Mouse (Mus musculus): ENCODE data around the gene Gm10518.
"Not testable (repeated sequence)": the region's sequence is repeated elsewhere in the genome, so short reads cannot be mapped to it uniquely, and the experiment has no call there.

Gene Gm10518

DNA sequence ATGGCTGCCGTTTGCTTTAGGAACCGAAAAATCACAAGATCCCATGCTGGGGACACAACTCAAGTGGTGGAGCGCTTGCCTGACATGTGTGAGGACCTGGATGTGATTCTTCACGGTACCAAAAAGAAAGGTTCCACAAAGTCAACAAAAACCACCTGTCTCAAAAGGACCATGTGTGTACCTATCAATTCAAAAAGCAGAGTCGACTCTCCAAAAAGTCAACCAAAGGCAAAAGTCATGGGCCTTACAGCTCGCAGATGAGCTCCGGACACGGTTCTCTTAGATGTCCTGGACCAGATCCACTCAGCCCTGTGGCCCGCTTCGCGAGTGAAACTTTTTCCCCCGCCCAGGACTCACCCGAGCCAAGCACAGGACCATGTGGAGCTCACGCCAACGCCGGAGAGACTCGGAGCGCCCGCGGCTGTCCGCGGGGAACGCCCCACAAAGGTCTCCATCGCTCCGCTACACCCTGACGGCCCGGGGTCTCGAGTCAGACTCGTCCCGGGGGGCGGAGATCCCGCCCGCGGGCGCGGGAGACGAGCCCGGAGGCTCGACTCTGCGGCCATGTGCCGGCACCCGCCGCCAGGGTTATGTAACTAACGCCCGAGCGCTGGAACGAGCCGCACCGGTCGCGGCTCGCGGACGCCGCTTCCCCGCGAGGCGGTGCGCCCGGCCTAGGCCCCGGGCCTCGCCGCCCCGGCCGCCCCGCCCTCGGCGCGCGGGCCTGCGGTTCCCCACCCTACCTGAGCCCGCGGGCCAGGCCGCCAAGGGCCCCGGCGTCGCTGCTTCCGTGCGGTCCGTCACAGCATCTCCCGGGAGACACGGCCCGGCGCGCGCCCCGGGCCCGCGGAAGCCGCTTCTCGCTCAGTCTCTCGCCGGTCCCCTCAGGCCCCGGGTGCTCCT lies at the start of gene Gm10518:
TSS of gene Gm10518 (plus strand) at position 767 of the 903 bp plus-strand sequence.
- peak; percentile 70 to 77 for DNase-seq

DNA sequence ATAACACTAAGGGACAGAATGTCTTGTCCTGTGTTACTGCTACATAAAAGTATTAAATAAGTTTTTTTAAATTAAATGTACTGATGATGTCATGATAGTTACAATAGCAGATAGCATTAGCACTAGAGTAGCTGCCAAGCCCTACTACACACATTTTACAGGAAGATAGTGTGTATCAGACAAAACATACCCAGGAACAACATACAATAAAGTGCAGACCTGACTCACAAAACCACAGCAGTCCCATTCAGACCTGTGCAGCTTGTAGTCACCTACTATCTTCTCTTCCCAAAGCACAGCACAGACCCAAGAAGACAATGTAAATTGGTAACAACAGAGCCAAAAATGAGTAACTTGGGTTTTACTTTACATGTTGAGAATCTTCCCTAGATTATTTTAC lies 46.7 kb upstream of the Gm10518 start:
- no peak for DNase-seq

DNA sequence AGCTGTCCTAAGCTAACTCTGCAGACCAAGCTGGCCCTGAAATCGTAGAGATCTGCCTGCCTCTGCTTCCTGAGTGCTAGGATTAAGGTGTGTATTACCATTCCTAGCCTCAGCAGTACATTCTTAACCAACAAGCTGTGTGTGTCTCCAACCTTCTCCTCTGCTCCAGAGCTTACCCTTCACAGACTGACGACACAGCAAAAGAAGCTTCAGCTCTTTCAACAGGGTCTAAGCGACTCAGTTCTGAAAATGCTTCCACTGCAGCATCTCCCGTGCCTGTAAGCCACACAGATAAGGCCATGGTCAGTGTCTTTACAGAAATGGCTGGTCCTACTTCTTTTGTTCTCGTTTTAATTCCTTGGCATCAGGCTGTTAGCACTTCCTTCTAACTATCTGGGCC lies 43.1 kb upstream of the Gm10518 start:
- DNase-seq = no peak

DNA sequence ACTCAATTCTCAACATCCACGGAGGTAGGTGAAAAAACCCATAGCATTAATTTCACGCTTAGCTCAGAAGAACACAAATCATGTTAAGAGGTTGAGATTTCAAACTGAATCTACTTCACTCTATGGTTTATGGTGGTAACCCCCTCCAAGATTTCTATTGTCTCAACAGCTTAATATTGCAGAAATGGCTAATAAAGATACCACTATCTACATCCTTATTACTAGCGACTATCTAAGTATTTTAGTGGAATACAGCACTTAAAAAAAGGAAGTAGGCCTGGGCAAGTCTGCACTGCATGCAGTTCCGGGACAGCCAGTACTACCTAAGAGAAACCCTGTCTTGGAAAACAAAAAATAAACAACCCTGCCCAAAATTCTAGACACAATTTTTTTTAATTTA lies 42.6 kb upstream of the Gm10518 start:
- no peak for DNase-seq

DNA sequence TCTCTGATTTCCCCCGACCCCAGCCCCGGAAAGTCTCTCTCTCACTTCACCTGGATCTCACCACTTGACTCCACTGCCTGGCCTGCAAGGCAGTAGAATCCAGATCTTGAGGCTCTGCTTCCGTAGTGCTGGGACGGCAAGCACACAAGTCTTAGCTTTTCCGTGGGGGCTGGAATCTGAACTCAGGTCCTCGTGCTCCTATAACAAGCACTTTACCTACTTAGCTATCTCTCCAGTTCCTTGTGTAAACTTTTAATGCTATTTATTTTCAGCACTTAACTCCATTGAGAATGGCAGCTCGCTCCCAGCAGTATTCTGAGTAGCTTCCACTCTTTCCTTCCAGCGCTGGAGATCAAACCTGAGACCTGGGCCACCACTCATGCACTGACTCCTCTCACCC lies 26.3 kb upstream of the Gm10518 start:
- no peak for DNase-seq

DNA sequence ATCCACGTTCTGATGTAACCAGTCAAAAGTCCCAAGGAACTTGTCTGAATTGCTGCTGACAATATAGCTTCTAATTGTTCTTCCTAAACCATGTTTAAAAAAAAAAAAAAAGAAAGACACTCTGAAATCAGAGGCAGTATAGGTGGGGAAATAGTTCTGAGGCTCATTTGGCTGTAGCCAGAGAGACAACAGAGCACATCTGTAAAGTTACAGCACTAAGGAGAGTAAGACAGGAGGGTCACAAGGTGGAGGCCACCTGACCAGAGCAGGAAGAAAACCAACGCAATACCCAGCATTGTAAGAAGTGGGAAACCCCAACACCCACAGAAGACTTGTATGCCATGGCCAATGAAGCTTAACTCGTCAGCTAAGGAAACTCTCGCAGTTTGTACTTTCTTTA lies 19.1 kb upstream of the Gm10518 start:
- no peak for DNase-seq

DNA sequence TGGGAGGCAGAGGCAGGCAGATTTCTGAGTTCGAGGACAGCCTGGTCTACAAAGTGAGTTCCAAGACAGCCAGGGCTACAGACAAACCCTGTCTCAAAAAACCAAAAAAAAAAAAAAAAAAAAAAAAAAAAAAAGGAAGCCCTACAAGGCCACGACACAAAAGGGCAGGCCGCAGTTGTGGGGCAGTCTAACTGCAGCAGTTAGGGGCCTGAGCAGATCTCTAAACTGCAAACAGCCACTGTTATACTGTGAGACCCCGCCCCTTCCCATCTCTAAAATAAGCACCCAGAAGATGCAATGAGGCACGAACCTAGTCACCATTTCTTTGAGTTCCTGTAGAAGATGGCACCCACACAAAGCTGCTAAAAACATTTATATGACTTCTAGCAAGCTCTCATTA lies 17.7 kb upstream of the Gm10518 start:
- DNase-seq = no peak

DNA sequence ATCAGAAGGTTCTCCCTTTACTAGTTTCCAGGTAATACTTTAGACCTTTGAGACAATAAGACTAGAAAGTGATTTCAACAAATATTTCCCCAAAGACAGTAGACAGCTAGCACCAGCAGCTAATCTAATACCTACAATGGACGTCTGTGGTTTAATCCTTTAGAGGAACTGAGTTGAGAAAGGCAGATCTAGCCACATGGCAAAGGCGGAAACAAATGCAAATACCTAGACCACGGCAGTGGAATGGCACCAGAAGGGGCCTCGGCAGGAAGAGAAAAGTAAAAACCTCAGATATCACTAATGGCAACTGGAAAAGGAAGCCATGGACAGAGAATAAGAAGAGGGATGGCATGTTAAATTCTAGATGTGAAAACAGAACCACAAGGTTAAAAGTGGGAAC lies 15.9 kb upstream of the Gm10518 start:
- DNase-seq = no peak

DNA sequence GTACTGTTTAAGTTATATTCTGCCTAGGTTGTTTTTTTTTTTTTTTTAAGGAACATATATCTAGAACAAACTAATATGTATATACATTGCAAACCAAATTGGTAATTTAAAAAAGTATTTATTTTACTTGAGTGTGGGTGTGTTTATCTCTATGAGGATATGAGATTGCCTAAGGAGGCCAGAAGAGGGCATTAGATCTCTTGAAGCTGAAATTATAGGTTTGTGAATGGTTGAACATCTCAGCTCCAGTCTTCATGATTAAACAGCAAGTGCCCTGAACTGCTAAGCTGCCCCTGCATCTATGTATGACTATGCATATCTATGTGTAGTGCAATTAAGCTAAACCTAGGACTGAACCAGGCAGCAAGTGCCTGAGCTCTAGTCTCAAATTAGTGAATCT lies 4.4 kb upstream of the Gm10518 start:
- DNase-seq = no peak

DNA sequence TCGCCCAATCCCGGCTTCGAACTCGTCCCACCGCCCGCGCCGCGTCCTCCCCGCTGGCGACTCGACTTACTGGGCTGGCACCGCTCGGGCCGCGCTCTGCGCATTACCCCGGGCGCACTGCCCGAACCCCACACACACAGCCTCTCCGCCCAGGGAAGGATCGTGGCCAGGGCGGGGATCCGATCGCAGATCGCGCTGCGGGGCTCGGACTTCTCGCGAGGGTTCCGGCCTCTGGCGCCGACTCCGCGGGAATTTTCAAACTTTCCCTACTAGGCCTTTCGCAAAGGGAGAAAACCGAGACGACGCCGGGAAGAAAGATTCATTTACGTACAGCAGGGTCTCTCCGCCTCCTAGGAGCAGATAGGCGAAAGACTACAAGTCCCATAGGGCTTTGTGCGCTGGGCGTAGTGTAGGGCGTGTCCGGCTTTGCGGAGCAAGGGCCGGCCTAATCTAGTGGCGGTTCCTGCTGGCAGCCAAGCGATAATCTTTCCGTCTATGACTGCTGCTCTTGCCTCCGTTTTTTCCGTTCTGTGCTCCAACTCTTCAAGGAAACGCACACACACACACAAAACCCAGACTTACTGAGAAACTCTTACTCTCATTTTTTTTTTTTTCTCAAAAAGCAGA lies 450 bp downstream of the Gm10518 start, which contains the start of gene Ahctf1:
TSS of gene Ahctf1 (minus strand) at position 168 of the 627 bp plus-strand sequence.
- peak; percentile 99 for DNase-seq

DNA sequence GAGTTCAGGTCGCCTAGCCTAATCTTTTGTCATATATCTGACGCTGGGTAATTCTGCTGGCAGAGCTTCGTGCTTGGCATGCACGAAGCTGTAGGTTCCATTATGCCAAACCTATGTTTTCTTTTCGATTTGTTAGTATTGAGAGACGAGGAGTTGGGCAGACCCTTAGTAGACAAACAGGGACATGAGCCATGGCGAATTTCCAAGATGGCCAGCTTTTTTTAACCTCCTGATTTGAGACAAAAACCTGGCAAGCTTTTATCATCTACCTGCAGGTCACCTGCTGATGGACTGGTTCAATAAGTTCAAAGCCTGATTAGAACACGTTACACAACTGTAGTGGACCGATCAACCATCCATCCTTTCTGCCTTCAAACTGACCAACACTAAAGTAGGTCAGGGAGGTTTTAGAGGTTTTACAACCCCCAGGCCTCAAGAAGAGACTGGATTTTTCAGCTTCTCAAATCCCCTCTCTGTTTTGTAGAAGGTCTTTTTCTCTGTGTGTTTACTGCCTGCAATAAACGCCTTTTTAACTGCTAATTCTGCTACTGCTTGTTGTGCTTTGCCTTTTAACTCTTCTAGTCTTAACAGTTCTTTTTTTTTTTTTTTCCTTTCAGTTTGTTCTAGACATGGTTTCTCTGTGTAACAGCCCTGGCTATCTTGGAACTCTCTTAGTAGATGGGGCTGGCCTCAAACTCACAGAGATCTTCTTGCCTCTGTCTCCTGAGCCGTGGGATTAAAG lies 1.1 kb downstream of the Gm10518 start:
- peak; percentile 12 to 23 for DNase-seq

DNA sequence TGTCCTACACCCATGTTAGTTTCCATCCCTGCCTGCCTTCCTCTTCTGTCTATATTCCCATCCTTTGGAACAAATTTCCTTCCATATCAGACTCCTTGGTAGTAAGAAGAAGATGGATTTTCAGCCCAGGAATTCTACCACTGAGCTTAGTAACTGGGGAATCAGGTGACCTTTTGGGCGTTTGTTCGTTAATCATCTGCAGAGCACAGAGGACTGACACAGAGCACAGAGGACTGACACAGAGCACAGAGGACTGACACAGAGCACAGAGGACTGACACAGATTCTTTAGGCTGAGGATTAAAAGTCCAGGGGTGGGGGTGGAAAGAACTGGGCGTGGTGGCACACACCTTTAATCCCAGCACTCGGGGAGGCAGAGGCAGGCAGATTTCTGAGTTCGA lies 2.6 kb downstream of the Gm10518 start:
- peak; percentile 64 to 79 for DNase-seq

DNA sequence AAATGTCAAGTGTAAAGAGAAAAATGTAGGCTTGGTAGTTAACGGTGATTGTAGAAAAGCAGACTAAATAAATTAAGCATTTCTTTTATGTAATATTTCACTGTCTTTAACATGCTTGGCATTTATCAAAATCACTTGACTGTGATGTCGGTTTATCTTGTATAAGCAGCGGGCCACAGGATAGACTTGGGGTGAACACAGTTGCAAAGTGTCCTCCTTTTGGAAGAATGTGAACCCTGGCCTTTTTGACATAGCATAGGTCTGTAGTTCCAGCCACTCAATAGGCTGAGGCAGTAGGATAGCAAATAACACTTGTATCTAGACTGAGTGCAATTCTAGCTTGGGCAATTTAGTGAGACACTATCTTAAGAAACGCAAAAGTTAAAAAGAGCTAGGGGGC lies 4.3 kb downstream of the Gm10518 start:
- DNase-seq = no peak

DNA sequence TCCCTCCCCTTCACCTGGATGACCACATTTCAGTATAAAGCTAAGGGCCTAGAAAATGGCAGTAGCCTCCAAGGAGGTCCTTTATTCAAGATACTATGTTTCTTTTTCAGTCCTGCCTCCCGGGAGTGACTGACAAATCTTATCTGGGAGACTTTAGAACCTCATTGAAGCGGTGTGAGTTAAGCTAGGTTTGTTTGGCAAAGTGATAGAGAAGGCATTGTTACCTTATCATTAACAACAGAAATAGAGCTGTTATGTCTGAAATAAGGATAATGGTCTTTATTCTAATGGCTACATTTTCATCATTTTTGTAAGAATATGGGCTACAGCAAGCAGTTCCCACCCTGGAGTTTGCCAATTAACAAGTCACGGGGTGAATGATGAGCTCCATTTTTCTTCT lies 5.1 kb downstream of the Gm10518 start:
- no peak for DNase-seq

DNA sequence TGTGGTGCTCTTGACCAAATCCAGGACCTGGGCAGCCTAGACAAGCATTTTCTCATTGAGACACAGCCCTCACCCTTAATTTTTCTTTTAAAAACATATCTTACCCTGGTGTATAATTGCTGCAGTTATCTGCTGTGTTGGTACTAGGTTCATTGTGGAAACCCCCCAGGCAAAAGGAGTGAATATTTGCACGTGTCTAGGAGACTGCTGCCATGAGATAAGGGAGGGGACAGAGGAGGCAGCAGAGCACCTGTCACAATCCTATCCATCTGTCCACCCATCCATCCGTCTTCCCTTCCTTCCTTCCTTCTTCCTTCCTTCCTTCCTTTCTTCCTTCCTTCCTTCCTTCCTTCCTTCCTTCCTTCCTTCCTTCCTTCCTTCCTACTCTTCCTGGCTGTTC lies 10.2 kb downstream of the Gm10518 start:
- no peak for DNase-seq

DNA sequence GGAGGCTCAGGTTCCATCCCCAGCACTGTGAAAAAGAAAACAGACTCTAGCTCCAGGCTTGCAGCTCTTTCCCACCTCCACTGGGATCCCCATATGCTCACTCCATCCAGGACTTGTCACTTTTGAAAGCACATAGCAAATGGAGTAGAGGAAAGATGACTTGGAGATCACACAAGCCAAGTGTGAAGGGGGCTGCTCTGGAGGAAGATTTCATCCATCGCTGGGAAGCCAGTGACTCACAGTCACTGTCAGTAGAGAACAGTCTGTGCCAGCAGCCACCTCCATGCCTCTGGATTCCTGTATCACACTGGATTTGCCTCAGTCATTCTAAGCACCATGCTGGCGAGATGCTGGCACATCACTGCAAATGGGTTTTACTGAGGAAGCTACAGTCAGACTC lies 11.4 kb downstream of the Gm10518 start:
- no peak for DNase-seq

DNA sequence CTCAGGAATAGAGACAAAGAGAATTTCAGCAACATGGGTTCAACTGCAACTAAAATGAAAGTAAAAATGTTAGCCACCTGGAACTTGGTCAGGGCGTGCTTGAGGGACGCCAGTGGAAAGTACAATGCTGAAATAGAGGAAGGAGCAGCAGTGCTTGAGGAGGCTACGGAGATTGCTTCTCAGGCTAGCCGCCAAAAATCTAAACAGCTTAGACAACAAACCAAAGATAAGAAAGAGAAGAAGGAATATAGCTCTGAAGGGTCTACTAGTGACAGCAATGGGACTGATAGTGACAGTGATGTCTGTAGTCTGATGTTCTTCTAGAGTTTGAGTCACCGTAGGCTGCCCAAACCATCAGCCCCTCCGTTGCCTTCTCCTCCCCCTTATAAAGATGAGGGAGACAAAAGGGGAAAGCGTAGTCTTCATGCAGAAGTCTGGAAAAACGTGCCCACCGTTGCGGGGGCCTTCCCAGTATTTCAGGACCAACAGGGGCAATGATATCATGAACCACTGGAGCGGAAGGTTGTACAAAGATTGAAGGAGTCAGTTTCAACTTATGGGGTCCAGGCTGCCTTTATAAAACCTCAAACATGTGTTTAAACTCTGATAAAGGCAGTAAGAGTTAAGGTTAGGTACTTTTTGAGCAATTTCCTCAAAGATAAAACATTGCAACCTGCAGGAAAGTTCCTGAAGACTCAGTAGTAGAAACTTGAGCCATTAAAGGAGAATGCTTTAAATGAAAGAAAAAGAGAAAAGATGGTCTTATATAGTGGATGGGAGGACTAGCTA lies 15.5 kb downstream of the Gm10518 start:
- DNase-seq = not testable (repeated sequence)

DNA sequence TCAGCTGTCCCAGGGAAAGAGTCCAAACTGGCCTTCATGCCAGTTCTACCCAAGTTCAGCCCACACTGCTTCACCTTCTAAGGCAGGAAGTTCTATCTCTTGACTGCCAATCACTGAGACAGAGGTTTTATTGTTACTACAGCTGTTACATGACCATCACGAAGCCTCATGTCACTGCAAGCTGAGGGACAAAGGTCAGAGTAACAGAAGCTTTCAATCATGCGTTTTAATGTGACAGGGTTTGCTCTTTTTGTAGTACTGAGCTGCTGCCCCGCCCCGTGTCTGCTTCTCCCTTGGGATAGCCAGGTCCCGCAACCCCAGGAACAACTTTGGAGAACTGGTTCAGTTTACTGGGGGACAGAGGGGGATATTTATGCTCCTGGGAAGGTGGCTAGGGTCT lies 21.4 kb downstream of the Gm10518 start:
- no peak for DNase-seq

DNA sequence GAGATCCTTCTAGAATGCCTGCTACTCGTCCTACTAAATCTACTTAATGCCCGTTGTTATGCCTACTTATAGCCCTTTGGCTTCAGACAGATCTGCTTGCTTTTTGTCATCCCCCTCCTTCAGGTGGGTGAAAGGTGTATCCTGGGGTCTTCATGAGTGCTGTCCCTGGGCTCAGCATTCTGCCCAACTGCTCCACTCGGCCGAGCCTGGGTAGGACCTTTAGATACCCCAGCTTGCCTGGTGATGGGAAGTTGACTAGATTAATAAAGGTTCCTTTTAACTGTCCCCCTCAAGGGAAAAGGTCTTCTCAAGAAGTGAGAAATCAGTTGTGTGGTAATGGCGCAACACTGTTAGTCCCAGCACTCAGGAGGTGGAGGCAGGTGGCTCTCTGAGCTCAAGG lies 24.9 kb downstream of the Gm10518 start:
- no peak for DNase-seq

DNA sequence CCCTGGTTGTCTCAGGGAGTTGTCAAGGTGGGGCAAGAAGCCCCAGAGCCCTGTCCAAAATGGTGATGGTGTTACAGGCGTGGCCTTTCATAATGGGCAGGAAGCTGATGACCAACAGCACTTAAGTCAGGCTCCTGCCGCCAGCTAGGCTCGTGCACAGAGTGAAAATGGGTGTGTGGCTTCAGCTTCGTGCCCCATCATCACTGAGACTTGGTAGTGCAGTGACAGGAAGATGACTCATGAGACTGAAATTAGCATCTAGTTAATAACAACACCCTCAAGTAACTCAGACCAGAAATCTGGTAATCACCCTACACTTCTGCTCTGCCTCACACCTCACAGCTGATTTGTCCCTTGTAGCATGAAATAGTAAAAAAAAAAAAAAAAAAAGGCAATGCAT lies 25.7 kb downstream of the Gm10518 start:
- DNase-seq = no peak

DNA sequence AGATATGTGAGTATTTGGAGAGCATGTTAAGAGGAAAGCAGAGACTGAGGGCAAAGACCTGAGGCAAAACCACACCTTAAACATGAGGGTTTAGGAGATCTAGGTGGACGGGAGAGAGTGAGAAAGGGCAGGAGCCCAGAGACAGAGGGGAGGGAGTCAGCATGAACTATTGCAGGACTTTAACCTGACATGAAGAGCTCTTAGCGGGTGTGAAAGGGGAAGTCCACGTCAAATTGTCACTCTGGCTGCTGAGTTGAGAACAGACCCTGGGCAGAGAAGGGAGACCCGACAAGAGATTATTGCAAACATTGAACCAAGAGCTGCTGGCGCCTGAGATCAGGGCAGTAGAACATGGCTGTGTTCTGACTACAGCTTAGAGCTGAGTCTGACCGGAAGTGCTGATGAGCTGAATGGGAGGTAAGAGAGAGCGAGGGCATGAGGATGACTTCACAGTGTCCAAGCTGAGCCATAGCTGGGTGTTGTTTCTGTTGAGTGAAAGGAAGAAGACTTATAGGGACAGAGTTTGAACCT lies 29.6 kb downstream of the Gm10518 start:
- no peak for DNase-seq

DNA sequence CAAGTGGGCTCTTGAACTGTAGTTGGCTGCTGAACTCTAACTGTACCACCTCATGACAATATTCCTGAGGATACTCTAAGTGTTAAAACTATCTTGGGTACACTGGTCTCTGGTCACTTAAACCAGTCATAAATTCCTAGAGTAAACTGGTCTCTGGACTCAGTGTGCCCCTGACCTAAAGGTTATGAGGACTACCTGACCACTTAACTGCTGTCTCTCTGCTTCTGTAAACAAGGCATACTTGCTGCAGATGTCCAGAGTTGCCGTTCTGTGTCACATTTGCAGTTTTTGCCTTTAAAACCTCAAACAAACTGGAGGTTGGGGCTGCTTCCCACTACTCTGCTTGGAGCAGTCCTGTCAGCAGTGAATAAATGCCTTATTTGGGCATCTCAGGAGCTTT lies 30.4 kb downstream of the Gm10518 start:
- no peak for DNase-seq
